In genomic region chr2:77816413-77817314, GRCm38 (mm10) we compare ENCODE assay signal across 7 mouse cellular contexts. TPM values are rescaled to one million over a fixed set of nuclear protein-coding genes. Genes with fewer than 3 reads are reported as not detected.
A peak's percentile ranks its signal among the peaks of the same experiment; 100 is the strongest.
DNase-seq lines count a peak whose midpoint lies in the region; ATAC-seq lines count a peak whose summit lies in the region.

No protein-coding gene starts in this region.

- DNase-seq in R1 (ENCODE audit: low read depth, low spot score), result peak; percentile 43
- DNase-seq in cerebellum, adult 11 months, result peak; percentile 72
- peak; percentile 39 for DNase-seq in heart, postnatal 4 days
- peak; percentile 68 for DNase-seq in limb, embryonic 10.5 days (ENCODE audit: low spot score)
- DNase-seq in neural tube, embryonic 10.5 days (ENCODE audit: extremely low spot score, low spot score), result peak; percentile 69
- DNase-seq in urinary bladder, postnatal 14 days (ENCODE audit: low spot score), result peak; percentile 6

- H3K4me3 ChIP-seq in forebrain, embryonic 13.5 days, result peak overlapping the region; percentile 66
- peak overlapping the region; percentile 75 for H3K4me3 ChIP-seq in limb, embryonic 10.5 days

- no peaks in the 10 kb centered on the region; the same call in 1 of the 2 replicates for H3K9me3 ChIP-seq in forebrain, embryonic 13.5 days (replicated peaks)
- no peaks in the 10 kb centered on the region for H3K9me3 ChIP-seq in limb, embryonic 10.5 days (replicated peaks)

- WGBS in forebrain, embryonic 13.5 days, result under 1% methylated on average over 87 of the region's 116 CpGs
- under 1% methylated on average over 101 of the region's 116 CpGs for WGBS in limb, embryonic 10.5 days

- H3K4me2 ChIP-seq in forebrain, embryonic 13.5 days, result peak overlapping the region; percentile 100

- H3K36me3 ChIP-seq in forebrain, embryonic 13.5 days (ENCODE audit: poor library complexity, severe bottlenecking), result no peaks in the 10 kb centered on the region
- no peaks in the 10 kb centered on the region for H3K36me3 ChIP-seq in limb, embryonic 10.5 days

- ATAC-seq in forebrain, embryonic 13.5 days, result peak; percentile 90

- H3K27ac ChIP-seq in forebrain, embryonic 13.5 days, result no peak overlapping the region
- peak overlapping the region; percentile 83 for H3K27ac ChIP-seq in limb, embryonic 10.5 days

- peaks cover 13% of the 10 kb centered on the region; the same call in 1 of the 2 replicates for H3K4me1 ChIP-seq in forebrain, embryonic 13.5 days
- H3K4me1 ChIP-seq in limb, embryonic 10.5 days, result peaks cover 16% of the 10 kb centered on the region

- peaks cover 59% of the 10 kb centered on the region for H3K27me3 ChIP-seq in forebrain, embryonic 13.5 days
- H3K27me3 ChIP-seq in limb, embryonic 10.5 days (ENCODE audit: low read depth, poor library complexity, severe bottlenecking), result peaks cover 68% of the 10 kb centered on the region

- peak overlapping the region; percentile 69 for H3K9ac ChIP-seq in forebrain, embryonic 13.5 days

RNA-seq across cellular contexts. Expression of gene Zfp385b, which starts 2.8 kb away (rescaled TPM):
- polyA plus RNA-seq in forebrain, embryonic 13.5 days (2015; fragmentation: Nextera tagmentation; extraction: Ambion mirVana), result 3.9 and 4.6 TPM in 2 replicates
- total RNA-seq in heart, postnatal 4 days (2021), result 1 to 10 TPM; 7.0 to 7.6 TPM
- polyA plus RNA-seq in limb, embryonic 10.5 days (2016; fragmentation: Nextera tagmentation; extraction: Ambion mirVana), result 0.43 and 0.71 TPM in 2 replicates

Comparison
In these comparisons a context has a peak if more than half of its experiments do, and no peak if none do; other contexts are left out.
1. DNase-seq: peak in every context shown above with its lines; median percentile 72 in cerebellum, adult 11 months; 69 in neural tube, embryonic 10.5 days; 68 in limb, embryonic 10.5 days; 43 in R1; 39 in heart, postnatal 4 days; 6 in urinary bladder, postnatal 14 days.